Mouse (Mus musculus) ES-Bruce4 (cell line): ENCODE results near the gene Cabin1.

Experiments used
- EP300 ChIP-seq: IDR thresholded peaks from 2 replicates; pipeline ENCODE4 v1.6.1; 2011; ENCODE audit warnings: low read depth, low read length; ENCODE audit not compliant: insufficient read depth
- POLR2A ChIP-seq: IDR thresholded peaks from one replicate; pipeline ENCODE4 v1.8.1; 2011; ENCODE audit warnings: low read length; ENCODE audit not compliant: insufficient read depth

GRCm38 (mm10) chr10:75797619-75798175, 33.6 kb upstream of the Cabin1 start:
- TF ChIP-seq POLR2A (no peak), EP300 (no peak)
